In the genomic region with DNA sequence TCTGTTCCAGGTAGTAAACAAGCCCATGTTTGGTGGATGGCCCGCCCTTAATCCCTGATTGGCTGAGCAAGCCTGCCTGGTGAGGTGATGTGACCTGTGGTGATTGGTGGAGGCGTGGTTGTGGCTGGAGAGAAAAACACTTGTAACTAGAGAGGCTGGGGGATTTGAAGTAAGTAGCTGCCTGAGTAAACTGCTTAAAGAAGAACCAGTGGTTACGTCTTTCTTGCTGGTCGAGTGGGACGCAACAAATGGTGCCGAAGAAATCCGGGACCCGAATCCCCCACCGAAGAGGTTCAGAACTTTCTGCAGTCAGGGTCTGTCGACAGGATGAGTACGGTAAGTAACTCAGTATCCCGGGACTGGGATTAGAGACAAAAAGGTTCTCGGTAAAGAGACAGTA, we compare ENCODE assay signal across 14 mouse cellular contexts. TPM values are rescaled to one million over a fixed set of nuclear protein-coding genes. Genes with fewer than 3 reads are reported as not detected.
"Had no signal": no experiment of that assay in that cellular context is flagged by ENCODE, and none has a peak within 500 bp of the region (broad histone marks: within the 10 kb centered on the region; RNA-seq: fewer than 3 reads in every experiment).

No protein-coding gene starts in this region.

RNA-seq across cellular contexts. Expression of a gene that starts 26.4 kb away (rescaled TPM):
- total RNA-seq: megakaryocyte progenitor cell, adult 5-6 weeks; midbrain, postnatal 0 days; monocyte, adult 5-6 weeks had no signal
- polyA plus RNA-seq: liver, postnatal 0 days; lung, adult 2 months; lung, embryonic 15.5 days; lung, postnatal 0 days; midbrain, embryonic 11.5 days; midbrain, embryonic 13.5 days; midbrain, embryonic 15.5 days; midbrain, postnatal 0 days; neural tube, embryonic 11.5 days; neural tube, embryonic 13.5 days; neural tube, embryonic 15.5 days; testis, adult 2 months had no signal
